Mouse (Mus musculus) embryo, embryonic 9.5 days (tissue): ENCODE measurements at regions not wholly inside any gene's neighbourhood (a gene's known extent, or its start where the extent isn't known, plus 50 kb on each side); places are given as distances from the start of the nearest gene placed in this dataset.
A peak's percentile ranks its signal among the peaks of the same experiment; 100 is the strongest.

Experiments
- DNase-seq: peaks from one replicate; pipeline ENCODE4 v3.0.0-alpha.2; 2017; ENCODE audit errors: extremely low spot score

GRCm38 (mm10) chr16:9339456-9339855 is 509.6 kb downstream of the 1810013L24Rik start:
- DNase-seq = no peak

- DNase-seq = no peak
These were observed 511.3 kb downstream of the 1810013L24Rik start for GRCm38 (mm10) chr16:9341245-9341644.

- DNase-seq = no peak
These were observed 523.9 kb downstream of the 1810013L24Rik start for GRCm38 (mm10) chr16:9353811-9354210.

GRCm38 (mm10) chr16:9354331-9355030 is 524.6 kb downstream of the 1810013L24Rik start:
- DNase-seq = no peak

GRCm38 (mm10) chr16:9358651-9359050 is 528.8 kb downstream of the 1810013L24Rik start:
- DNase-seq = no peak

- DNase-seq = no peak
These were observed 529.7 kb downstream of the 1810013L24Rik start for GRCm38 (mm10) chr16:9359399-9360135.

GRCm38 (mm10) chr16:9360741-9361255 is 530.9 kb downstream of the 1810013L24Rik start:
- no peak for DNase-seq

GRCm38 (mm10) chr16:9362116-9362515 is 532.2 kb downstream of the 1810013L24Rik start:
- no peak for DNase-seq

- no peak for DNase-seq
These were observed 534.2 kb downstream of the 1810013L24Rik start for GRCm38 (mm10) chr16:9364105-9364504.

- no peak for DNase-seq
These were observed 561.1 kb downstream of the 1810013L24Rik start for GRCm38 (mm10) chr16:9390986-9391385.

GRCm38 (mm10) chr16:9404736-9405135 is 574.8 kb downstream of the 1810013L24Rik start:
- DNase-seq = no peak

- DNase-seq = no peak
These were observed 578.3 kb downstream of the 1810013L24Rik start for GRCm38 (mm10) chr16:9408196-9408595.

- DNase-seq = no peak
These were observed 564.9 kb downstream of the Grin2a start for GRCm38 (mm10) chr16:9430509-9430908.

- DNase-seq = no peak
These were observed 556.0 kb downstream of the Grin2a start for GRCm38 (mm10) chr16:9439300-9439856.

- DNase-seq = no peak
These were observed 555.5 kb downstream of the Grin2a start for GRCm38 (mm10) chr16:9439891-9440290.

- no peak for DNase-seq
These were observed 543.3 kb downstream of the Grin2a start for GRCm38 (mm10) chr16:9452058-9452457.

GRCm38 (mm10) chr16:9457574-9457973 is 537.8 kb downstream of the Grin2a start:
- no peak for DNase-seq

- DNase-seq = no peak
These were observed 532.9 kb downstream of the Grin2a start for GRCm38 (mm10) chr16:9462497-9462896.

GRCm38 (mm10) chr16:9469394-9469793 is 526.0 kb downstream of the Grin2a start:
- DNase-seq = peak; percentile 7

GRCm38 (mm10) chr16:9485291-9485690 is 510.1 kb downstream of the Grin2a start:
- DNase-seq = no peak

GRCm38 (mm10) chr16:9498301-9498700 is 497.1 kb downstream of the Grin2a start:
- no peak for DNase-seq

- DNase-seq = no peak
These were observed 493.6 kb downstream of the Grin2a start for GRCm38 (mm10) chr16:9501713-9502112.

GRCm38 (mm10) chr16:9509666-9510065 is 485.7 kb downstream of the Grin2a start:
- no peak for DNase-seq
